Mouse (Mus musculus) Patski (cell line): ENCODE measurements around the gene Mical3. TPM values are rescaled to one million over a fixed set of nuclear protein-coding genes. Genes with fewer than 3 reads are reported as not detected.
"Not testable (repeated sequence)": the region's sequence is repeated elsewhere in the genome, so short reads cannot be mapped to it uniquely, and the experiment has no call there.

ENCODE experiments used
- ATAC-seq: fragments of 100-300 bp; one replicate; pipeline ENCODE4 v1.8.0; 2021
- CTCF ChIA-PET: fragments of 350-600 bp; sonication (Branson Sonifier 250); formaldehyde crosslinking; loops from one replicate; lab custom pipeline; 2022; ENCODE audit warnings: inconsistent platforms; lab: Charles Lee
- POLR2A ChIA-PET: fragments of 350-600 bp; sonication (Branson Sonifier 250); formaldehyde crosslinking; loops from one replicate; lab custom pipeline; 2022; ENCODE audit warnings: antibody characterized with exemption, inconsistent platforms; lab: Charles Lee
- DNase-seq: peaks from one replicate; pipeline ENCODE4 v3.0.0-alpha.2; 2011; ENCODE audit warnings: low read depth, low spot score
- H3K27me3 ChIP-seq: fragments of 371-371 bp; one replicate; pipeline ENCODE4 v1.5.1; 2021
- CTCF ChIP-seq: fragments of 100-300 bp; IDR thresholded peaks from one replicate; pipeline ENCODE4 v1.5.1; 2021
- in situ Hi-C: fragments of 300-500 bp; cut with MboI; formaldehyde crosslinking; loops from 3 replicates; pipeline ENCODE4 v1.11.1; 2018; ENCODE audit warnings: low pct_unique_long_range_greater_than_20kb, mixed read lengths
- polyA plus RNA-seq: library from polyadenylated mRNA; unstranded; gene quantifications from one replicate; pipeline ENCODE4 v1.2.3, GENCODE M21; 2021

Gene Mical3
- polyA plus RNA-seq, 1 experiment from 2014 or later, result 47.3 TPM

GRCm38 (mm10) chr6:120930450-120931306 is 200.1 kb downstream of the Mical3 start:
- in situ Hi-C loops, result no loop called here
- ATAC-seq, result no peak
- POLR2A ChIA-PET, result interaction anchor here (0.6 kb wide), 1 partner anchor 13 kb away, joined by 3 read pairs; no protein-coding TSS in a partner anchor
- no peak for DNase-seq
- TF ChIP-seq CTCF, result no peak
- no peaks in the 10 kb centered on the region for H3K27me3 ChIP-seq
- CTCF ChIA-PET, result interaction anchor here (1.5 kb wide), 1 partner anchor 17 kb away, joined by 4 read pairs; no protein-coding TSS in a partner anchor

- no peak for TF ChIP-seq CTCF
- CTCF ChIA-PET, result no interaction called here
- no peak for ATAC-seq
- POLR2A ChIA-PET, result no interaction called here
- in situ Hi-C loops, result no loop called here
- H3K27me3 ChIP-seq, result no peaks in the 10 kb centered on the region
- DNase-seq, result no peak
Measured at GRCm38 (mm10) chr6:120929421-120929820, 201.4 kb downstream of the Mical3 start.

GRCm38 (mm10) chr6:120927765-120928164 is 203.0 kb downstream of the Mical3 start:
- DNase-seq, result peak; percentile 65

GRCm38 (mm10) chr6:120926880-120927279 is 203.9 kb downstream of the Mical3 start:
- in situ Hi-C loops, result no loop called here

More at GRCm38 (mm10) chr6:120927765-120928164, 203.0 kb downstream of the Mical3 start:
- ChIA-PET CTCF (interaction anchor here (1.2 to 1.5 kb wide), 4 partner anchors 8 to 25 kb away, joined by 3 to 4 read pairs (median 4); no protein-coding TSS in a partner anchor), POLR2A (no interaction called here)
- in situ Hi-C loops, result no loop called here
- ATAC-seq, result peak; percentile 65
- no peak for TF ChIP-seq CTCF
- H3K27me3 ChIP-seq, result no peaks in the 10 kb centered on the region

GRCm38 (mm10) chr6:120924791-120925321 is 205.9 kb downstream of the Mical3 start:
- DNase-seq, in situ Hi-C loops, H3K27me3 ChIP-seq, POLR2A ChIA-PET, ATAC-seq: not testable (repeated sequence)
- CTCF ChIA-PET, result interaction anchor here (1.8 kb wide), 1 partner anchor 11 kb away, joined by 6 read pairs; no protein-coding TSS in a partner anchor

More at GRCm38 (mm10) chr6:120926880-120927279, 203.9 kb downstream of the Mical3 start:
- ChIA-PET CTCF (interaction anchor here (1.3 to 1.5 kb wide), 4 partner anchors 8 to 28 kb away, joined by 3 to 4 read pairs (median 3); no protein-coding TSS in a partner anchor), POLR2A (no interaction called here)
- no peak for TF ChIP-seq CTCF
- no peaks in the 10 kb centered on the region for H3K27me3 ChIP-seq
- DNase-seq, result no peak
- ATAC-seq, result peak; percentile 51

- ChIA-PET POLR2A (no interaction called here), CTCF (no interaction called here)
- no peak for TF ChIP-seq CTCF
- DNase-seq, result no peak
- in situ Hi-C loops, result no loop called here
- H3K27me3 ChIP-seq, result no peaks in the 10 kb centered on the region
- no peak for ATAC-seq
Measured at GRCm38 (mm10) chr6:120917975-120918374, 212.8 kb downstream of the Mical3 start.

- CTCF ChIA-PET, in situ Hi-C loops, H3K27me3 ChIP-seq, DNase-seq: not testable (repeated sequence)
- peak; percentile 48 for ATAC-seq
- POLR2A ChIA-PET, result interaction anchor here (0.6 to 1.3 kb wide), 2 partner anchors 14 kb away, joined by 3 to 5 read pairs; no protein-coding TSS in a partner anchor
Measured at GRCm38 (mm10) chr6:120916972-120917881, 213.6 kb downstream of the Mical3 start.

GRCm38 (mm10) chr6:120916074-120916971 is 214.5 kb downstream of the Mical3 start, which contains the start of gene Bid:
Bid (minus strand) TSS chr6:120916853.
- CTCF ChIA-PET, result interaction anchor here (1.0 to 1.9 kb wide), 4 partner anchors 10 to 56 kb away, joined by 3 to 8 read pairs (median 4); no protein-coding TSS in a partner anchor
- ATAC-seq, result peak; percentile 81
- no peaks in the 10 kb centered on the region for H3K27me3 ChIP-seq
- in situ Hi-C loops, result no loop called here
- TF ChIP-seq CTCF, result no peak
- DNase-seq, result no peak
- POLR2A ChIA-PET, result interaction anchor here (1.3 kb wide), 1 partner anchor 13 kb away, joined by 5 read pairs; no protein-coding TSS in a partner anchor

GRCm38 (mm10) chr6:120915649-120915975 is 215.2 kb downstream of the Mical3 start:
- TF ChIP-seq CTCF, result no peak
- in situ Hi-C loops, result no loop called here
- H3K27me3 ChIP-seq, result no peaks in the 10 kb centered on the region
- ATAC-seq (peak; percentile 56), DNase-seq (no peak)
- CTCF ChIA-PET, result interaction anchor here (1.0 to 1.9 kb wide), 6 partner anchors 9 to 263 kb away, joined by 3 to 8 read pairs (median 4); no protein-coding TSS in a partner anchor
- POLR2A ChIA-PET, result interaction anchor here (1.3 kb wide), 1 partner anchor 12 kb away, joined by 5 read pairs; no protein-coding TSS in a partner anchor
